Mouse (Mus musculus) embryo, embryonic 11.5 days (tissue): ENCODE data around the gene Tspan11.

ENCODE experiments used
- DNase-seq: peaks from one replicate; pipeline ENCODE4 v3.0.0-alpha.2; 2012; ENCODE audit warnings: low read depth, low spot score

Tspan11 gene

DNA sequence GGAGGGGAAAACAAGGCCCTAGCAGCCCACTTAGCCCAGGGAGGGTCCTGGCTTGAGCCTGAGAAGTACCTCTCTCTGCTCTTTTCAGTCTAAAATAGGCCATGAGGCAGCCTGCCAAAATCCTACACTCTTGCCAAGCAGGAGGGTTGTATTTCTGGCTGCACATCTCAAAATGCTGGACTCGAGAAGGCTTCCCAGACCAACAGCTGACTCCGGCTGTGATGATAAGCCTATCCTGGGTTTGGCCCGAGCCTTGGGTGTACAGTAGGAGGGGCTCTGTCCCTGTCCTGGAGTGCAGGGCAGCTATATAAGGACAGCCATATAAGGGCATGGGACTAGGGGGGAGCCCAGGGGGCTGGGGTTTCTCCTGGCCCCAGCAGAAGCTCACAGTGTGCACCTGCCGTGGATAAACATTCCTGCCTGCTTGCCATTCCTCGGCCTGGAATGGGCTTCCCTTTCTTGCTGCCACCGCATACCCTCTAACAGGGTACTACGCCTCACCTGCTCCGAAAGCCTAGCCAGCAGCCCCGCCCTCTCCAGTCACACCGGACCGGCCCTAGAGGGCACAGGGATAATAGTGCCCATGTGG lies 102.3 kb downstream of the Tspan11 start:
- DNase-seq, result no peak

GRCm38 (mm10) chr6:127991509-127992176 lies 104.3 kb downstream of the Tspan11 start:
- DNase-seq, result no peak

DNA sequence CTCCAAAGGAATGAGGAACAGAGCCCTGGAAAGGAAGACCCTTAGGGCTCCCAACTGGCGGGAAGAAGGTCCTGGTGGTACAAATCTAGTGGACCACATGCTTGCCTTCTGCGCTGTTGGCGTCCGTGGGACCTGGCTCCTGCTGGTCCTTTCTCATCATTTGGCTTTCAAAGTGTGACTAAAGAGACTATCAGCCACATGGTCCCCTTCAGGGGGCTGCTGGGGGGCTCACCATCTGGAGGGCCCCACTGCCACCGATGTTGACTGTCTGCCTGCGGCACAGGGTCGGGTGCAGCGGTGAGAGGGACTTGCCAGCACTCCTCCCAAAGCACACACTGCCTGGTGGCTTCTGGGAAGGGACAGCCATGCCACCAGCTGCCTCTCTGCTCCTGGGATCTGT lies 105.6 kb downstream of the Tspan11 start:
- no peak for DNase-seq

DNA sequence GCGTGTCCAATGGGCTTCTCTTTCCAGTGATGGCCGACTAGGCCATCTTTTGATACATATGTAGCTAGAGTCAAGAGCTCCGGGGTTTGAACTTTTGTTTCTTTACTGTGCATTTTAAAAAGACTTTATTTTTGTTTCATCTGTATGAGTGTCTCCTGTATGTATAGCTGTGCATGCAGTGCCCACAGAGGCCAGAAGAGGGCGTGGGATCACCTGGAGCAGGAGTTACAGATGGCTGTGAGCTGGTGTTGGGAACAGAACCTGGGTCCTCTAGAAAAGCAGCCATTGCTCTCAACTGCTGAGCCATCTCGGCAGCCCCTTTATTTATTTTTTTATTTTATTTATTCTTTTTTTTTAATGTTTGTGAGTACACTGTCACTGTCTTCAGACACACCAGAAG lies 109.5 kb downstream of the Tspan11 start:
- DNase-seq, result no peak

DNA sequence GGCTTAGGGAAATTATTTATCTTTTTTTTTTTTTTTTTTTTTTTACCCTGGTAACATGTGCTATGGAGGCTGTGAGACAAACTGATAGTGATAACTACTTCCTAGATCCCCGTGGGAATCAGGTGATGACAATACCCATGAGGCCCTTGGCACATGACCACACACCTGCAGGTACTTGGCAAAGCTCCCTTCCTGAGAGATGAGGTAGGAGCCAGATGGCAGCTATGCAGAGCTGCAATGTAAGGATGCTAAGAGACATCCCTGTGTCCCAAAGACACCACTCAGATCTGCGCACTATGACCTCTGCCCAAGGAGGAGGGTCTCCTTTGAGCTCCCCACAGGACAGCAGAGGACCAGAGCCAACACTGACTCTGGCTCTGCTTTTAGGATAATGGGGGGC lies 111.7 kb downstream of the Tspan11 start:
- no peak for DNase-seq

- no peak for DNase-seq
Measured at GRCm38 (mm10) chr6:128000777-128001176, 113.4 kb downstream of the Tspan11 start.

DNA sequence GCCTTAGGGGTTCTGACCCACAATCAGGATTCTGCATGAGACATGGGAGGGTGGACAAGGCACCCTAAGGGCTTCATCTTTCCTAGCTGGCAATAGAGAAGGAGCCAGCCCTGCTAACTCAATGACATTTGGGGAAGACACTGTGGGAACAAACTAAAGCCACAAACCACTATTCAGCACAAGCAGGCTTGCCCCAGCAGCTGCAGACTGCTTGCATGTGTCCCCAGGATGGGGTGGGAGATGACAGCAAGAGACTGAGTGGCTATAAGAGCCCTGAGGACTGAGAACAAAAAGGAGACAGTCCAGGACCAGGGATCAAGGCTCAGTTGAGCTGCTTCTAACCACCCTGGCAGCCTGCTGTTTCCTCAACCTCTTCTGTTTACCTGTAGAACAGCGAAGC lies 114.2 kb downstream of the Tspan11 start:
- DNase-seq, result no peak

DNA sequence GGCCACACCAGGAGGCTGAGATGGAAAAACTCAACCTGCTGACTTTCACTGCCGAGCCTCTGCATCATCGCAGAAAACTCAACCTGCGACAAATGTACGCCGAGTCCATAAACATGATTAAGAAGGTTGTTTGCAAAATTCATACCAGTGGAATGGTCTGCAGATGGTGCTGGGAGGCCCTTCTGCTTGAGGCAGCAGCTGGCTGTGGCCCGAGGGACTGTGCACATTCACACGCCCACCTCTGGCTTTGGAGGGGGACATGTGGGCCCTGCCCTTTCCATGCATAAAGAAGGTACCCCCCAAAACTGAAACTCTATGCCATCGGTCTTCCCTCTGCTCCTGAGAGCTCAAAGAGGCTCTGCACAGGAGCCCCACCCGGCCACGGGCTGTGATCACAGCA lies 114.7 kb downstream of the Tspan11 start:
- DNase-seq, result no peak

GRCm38 (mm10) chr6:128002667-128003066 lies 115.3 kb downstream of the Tspan11 start:
- no peak for DNase-seq

DNA sequence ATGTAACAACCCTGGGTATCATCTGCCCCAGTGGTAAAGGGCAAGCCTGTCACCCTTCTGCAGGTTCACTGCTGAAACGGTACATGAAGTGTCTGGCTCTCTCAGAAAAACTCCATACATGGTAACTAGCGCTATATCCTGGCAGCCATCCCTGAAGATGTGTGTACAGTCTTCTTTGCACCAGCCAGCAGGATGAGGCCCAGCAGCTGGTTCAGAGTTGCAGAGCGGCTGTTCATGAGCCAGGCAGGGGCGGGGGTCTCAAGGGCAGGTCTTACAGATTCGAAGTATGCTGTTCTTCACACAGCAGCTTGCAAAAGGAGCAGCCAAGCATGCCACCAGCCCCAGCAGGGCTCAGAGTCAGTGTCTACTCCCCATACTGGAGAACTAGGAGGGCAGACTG lies 116.2 kb downstream of the Tspan11 start:
- no peak for DNase-seq
